Mouse (Mus musculus) heart, embryonic 12.5 days (tissue): Measurements from ENCODE around the gene Msi2. TPM values are rescaled to one million over a fixed set of nuclear protein-coding genes. Genes with fewer than 3 reads are reported as not detected.

ENCODE experiments used
- ATAC-seq: fragments of 200-750 bp; cut with Nextera tagmentation; 2 replicates; pipeline ENCODE4 v1.8.0; 2017; ENCODE audit warnings: moderate TSS enrichment, moderate library complexity; ENCODE audit not compliant: insufficient number of reproducible peaks, low FRiP score
- H3K27ac ChIP-seq: fragments of 300-500 bp; sonication (generic); 2 replicates; pipeline ENCODE4 v1.5.1; 2016; ENCODE audit warnings: mild to moderate bottlenecking, moderate library complexity; ENCODE audit not compliant: poor library complexity, severe bottlenecking
- H3K27me3 ChIP-seq: fragments of 300-500 bp; sonication (generic); replicated peaks from 2 replicates; pipeline ENCODE4 v1.6.1; 2016; ENCODE audit warnings: mild to moderate bottlenecking, moderate library complexity
- H3K36me3 ChIP-seq: fragments of 300-500 bp; sonication (generic); 2 replicates; pipeline ENCODE4 v1.6.1; 2016; ENCODE audit warnings: mild to moderate bottlenecking, moderate library complexity
- H3K4me1 ChIP-seq: fragments of 300-500 bp; sonication (generic); replicated peaks from 2 replicates; pipeline ENCODE4 v1.6.1; 2016; ENCODE audit warnings: mild to moderate bottlenecking
- H3K4me2 ChIP-seq: fragments of 300-500 bp; sonication (generic); 2 replicates; pipeline ENCODE4 v1.6.1; 2016; ENCODE audit warnings: mild to moderate bottlenecking, moderate library complexity
- H3K4me3 ChIP-seq: fragments of 300-500 bp; sonication (generic); 2 replicates; pipeline ENCODE4 v1.5.1; 2016; ENCODE audit warnings: mild to moderate bottlenecking
- H3K9ac ChIP-seq: fragments of 300-500 bp; sonication (generic); 2 replicates; pipeline ENCODE4 v1.6.1; 2016; ENCODE audit warnings: mild to moderate bottlenecking, moderate library complexity
- H3K9me3 ChIP-seq: fragments of 300-500 bp; sonication (generic); replicated peaks from 2 replicates; pipeline ENCODE4 v1.6.1; 2016; ENCODE audit warnings: mild to moderate bottlenecking, moderate library complexity
- WGBS: fragments of 180-500 bp; shearing (Covaris S2); methylation state at CpG from one replicate; pipeline ENCODE4 v1.1.7; 2016; 5-methylcytosine and 5-hydroxymethylcytosine counted together
- polyA plus RNA-seq: library from polyadenylated mRNA; unstranded; fragments of >200 nt; fragmentation: Nextera tagmentation; extraction: Ambion mirVana; gene quantifications from 2 replicates; pipeline ENCODE4 v1.2.1, GENCODE M21; 2016

Msi2 gene
- 18.7 and 20.5 TPM in 2 replicates for polyA plus RNA-seq

DNA sequence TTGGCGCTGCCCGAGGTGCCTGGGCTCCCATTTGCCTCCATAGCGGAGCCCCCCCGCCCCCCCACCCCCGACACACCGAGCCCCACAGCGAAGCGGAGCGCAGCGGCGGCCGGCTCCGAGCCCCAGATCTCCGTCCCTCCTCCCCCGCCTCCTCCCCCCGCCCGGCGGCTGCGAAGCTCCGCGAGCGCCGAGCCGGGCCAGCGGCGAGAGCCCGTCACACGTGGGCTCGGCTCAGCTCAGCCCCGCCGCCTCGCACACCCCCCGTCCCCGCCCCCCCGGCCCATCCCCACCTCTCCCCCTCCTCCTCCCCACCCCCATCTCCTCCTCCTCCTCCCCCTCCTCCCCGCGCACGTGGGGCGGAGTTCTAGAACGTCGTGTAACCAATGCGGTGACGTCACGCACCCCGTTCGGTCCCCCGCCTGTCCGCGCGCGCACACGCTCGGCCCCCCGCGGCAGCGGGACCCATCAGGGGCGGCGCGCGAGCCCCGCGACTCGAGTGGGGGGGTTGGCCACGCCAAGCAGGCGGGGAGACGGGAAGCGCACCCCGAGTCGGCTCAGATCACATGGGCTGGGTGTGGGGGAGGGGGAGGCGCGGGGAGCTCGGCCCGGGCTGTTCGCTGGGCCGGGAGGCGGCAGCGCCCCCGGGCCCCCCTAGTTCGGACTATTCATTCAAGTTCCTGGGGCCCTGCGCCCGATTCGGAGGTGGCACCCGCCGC, at the start of gene Msi2:
Msi2 (minus strand) TSS at position 464 of the 716 bp plus-strand sequence.
- H3K9ac ChIP-seq = peak within 1 kb of the TSS; percentile 100
- peak within 1 kb of the TSS; percentile 100 for H3K4me3 ChIP-seq
- H3K27ac ChIP-seq = peak within 1 kb of the TSS; percentile 98
- ATAC-seq = peak; percentile 83
- peak within 1 kb of the TSS; percentile 91 for H3K4me2 ChIP-seq
- H3K4me1 ChIP-seq = peaks cover 51% of the 10 kb centered on the region
- H3K27me3 ChIP-seq = no peaks in the 10 kb centered on the region
- H3K9me3 ChIP-seq = no peaks in the 10 kb centered on the region
- WGBS = 2% methylated on average over 46 of the region's 84 CpGs
- peaks cover 8% of the 10 kb centered on the region; the same call in 1 of the 2 replicates for H3K36me3 ChIP-seq

DNA sequence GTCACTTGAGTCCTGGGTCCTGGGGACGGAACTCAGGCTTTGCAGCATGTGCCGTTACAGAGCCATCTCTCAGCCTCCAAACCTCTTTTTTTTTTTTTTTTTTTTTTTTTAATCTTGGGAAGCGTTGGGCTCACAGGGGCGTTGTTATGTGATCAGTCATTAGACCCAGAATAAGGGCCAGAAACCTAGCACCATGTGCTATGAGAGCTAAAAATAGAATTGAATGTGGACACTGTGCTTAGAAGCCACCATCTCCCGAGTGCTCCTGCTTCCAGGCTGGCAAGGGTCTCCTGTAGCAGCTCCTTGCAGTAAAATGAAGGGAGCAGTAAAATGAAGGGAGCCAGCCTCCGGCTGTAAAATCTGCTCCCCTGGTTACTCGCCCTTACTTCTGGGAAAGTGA, 47.3 kb upstream of the Msi2 start:
- Histone ChIP-seq H3K9me3 (no peaks in the 10 kb centered on the region), H3K9ac (no peak overlapping the region), H3K27me3 (no peaks in the 10 kb centered on the region), H3K27ac (no peak overlapping the region; the same call in 1 of the 2 replicates), H3K4me3 (no peak overlapping the region), H3K4me2 (peak overlapping the region; percentile 20; the same call in 1 of the 2 replicates), H3K36me3 (no peaks in the 10 kb centered on the region), H3K4me1 (peaks cover 8% of the 10 kb centered on the region)
- ATAC-seq = no peak
- WGBS = 36% methylated on average over 7 of the region's 7 CpGs

DNA sequence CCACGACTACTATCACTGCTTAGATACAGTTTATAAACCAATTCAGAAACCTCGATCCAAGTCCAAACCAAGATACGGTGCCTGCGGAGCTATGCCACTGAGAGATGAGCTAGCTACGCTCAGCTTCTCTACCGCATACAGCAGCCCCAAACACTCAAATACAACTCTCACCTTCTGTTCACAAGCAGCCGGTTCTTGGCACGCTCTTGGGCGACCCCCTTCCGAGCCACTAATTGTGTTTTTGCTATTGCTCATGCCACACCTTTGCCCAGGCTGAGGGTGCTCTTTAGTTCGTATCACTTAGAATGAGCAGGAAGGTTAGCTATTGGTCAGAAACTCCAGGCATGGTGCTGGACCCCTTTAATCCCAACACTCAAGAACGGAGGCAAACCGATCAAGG, 45.1 kb upstream of the Msi2 start:
- no peaks in the 10 kb centered on the region for H3K36me3 ChIP-seq
- no peak overlapping the region for H3K27ac ChIP-seq
- ATAC-seq = no peak
- H3K9ac ChIP-seq = no peak overlapping the region
- no peaks in the 10 kb centered on the region for H3K27me3 ChIP-seq
- no peak overlapping the region for H3K4me3 ChIP-seq
- H3K4me1 ChIP-seq = peaks cover 8% of the 10 kb centered on the region
- WGBS = 87% methylated on average over 13 of the region's 13 CpGs
- no peak overlapping the region for H3K4me2 ChIP-seq
- H3K9me3 ChIP-seq = no peaks in the 10 kb centered on the region

DNA sequence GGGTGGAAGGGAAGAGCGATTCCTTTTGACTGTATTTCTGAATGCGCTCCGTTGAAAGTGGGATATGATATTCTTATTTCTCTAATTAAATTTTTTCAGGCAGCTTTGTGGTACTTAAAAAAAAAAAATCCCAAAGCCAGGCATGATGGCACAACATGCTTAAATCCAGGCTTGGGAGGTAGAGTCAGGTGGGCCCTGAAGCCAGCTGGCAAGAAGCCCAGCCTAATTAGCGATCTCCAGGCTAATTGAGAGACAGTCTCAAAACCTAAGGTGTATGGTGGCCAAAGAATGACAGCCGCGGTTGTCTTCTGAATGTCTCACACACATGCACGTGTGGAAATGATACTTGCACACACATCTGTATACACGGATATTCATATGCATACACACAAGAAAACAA, 41.2 kb upstream of the Msi2 start:
- Histone ChIP-seq H3K27ac (no peak overlapping the region), H3K4me3 (no peak overlapping the region), H3K9ac (no peak overlapping the region), H3K9me3 (0 out of 2 replicates have a peak, but pooled peaks cover 3% of the 10 kb centered on the region), H3K4me2 (no peak overlapping the region), H3K36me3 (no peaks in the 10 kb centered on the region), H3K27me3 (no peaks in the 10 kb centered on the region), H3K4me1 (no peaks in the 10 kb centered on the region)
- 91% methylated on average over 8 of the region's 8 CpGs for WGBS
- no peak for ATAC-seq

DNA sequence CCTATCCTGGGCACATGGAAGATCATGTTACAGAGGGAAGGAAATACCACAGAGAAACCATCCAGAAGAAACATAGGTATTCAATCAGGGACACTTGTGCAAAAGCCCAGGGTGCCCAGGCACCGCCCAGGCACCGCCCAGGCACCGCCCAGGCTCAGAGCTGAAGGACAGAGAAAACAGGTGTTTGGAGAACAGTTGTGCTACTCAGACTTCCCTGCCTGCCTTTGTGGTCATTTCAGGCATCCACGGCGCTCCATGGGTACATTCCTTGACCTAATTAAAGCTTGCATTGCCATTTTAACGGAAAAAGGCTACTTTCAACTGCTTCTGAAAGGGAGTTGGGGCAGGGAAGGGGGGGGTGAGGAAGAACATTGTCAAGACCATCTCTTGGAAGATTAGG, 40.1 kb upstream of the Msi2 start:
- no peak overlapping the region for H3K9ac ChIP-seq
- no peak for ATAC-seq
- no peaks in the 10 kb centered on the region for H3K4me1 ChIP-seq
- no peak overlapping the region for H3K4me2 ChIP-seq
- H3K27ac ChIP-seq = no peak overlapping the region
- no peaks in the 10 kb centered on the region for H3K27me3 ChIP-seq
- H3K36me3 ChIP-seq = no peaks in the 10 kb centered on the region
- H3K4me3 ChIP-seq = no peak overlapping the region
- H3K9me3 ChIP-seq = 0 out of 2 replicates have a peak, but pooled peaks cover 3% of the 10 kb centered on the region
- 59% methylated on average over 6 of the region's 6 CpGs for WGBS

DNA sequence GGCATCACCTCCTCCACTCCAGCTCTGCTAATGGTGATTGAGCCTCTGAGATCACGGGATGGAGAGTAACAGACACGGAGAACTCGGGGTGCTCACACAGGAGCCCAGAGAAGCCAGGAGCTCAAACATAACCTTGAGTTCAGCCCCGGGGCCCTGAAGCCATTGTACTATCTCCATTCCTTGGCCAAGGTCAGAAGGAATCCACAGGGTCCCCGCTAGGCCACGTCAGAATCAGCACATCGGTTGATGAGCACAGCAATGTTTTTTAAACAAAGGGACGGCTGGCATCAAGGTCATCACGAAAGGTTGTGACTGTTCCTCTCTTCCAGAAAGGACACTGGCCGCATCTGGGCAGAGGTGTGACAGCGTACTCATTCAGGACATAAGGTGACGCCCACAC, 27.0 kb upstream of the Msi2 start:
- H3K4me2 ChIP-seq = no peak overlapping the region
- no peak overlapping the region for H3K4me3 ChIP-seq
- no peaks in the 10 kb centered on the region for H3K27me3 ChIP-seq
- ATAC-seq = no peak
- no peak overlapping the region for H3K9ac ChIP-seq
- no peaks in the 10 kb centered on the region for H3K36me3 ChIP-seq
- no peaks in the 10 kb centered on the region for H3K4me1 ChIP-seq
- peaks cover 4% of the 10 kb centered on the region for H3K9me3 ChIP-seq
- WGBS = 77% methylated on average over 12 of the region's 12 CpGs
- H3K27ac ChIP-seq = no peak overlapping the region

DNA sequence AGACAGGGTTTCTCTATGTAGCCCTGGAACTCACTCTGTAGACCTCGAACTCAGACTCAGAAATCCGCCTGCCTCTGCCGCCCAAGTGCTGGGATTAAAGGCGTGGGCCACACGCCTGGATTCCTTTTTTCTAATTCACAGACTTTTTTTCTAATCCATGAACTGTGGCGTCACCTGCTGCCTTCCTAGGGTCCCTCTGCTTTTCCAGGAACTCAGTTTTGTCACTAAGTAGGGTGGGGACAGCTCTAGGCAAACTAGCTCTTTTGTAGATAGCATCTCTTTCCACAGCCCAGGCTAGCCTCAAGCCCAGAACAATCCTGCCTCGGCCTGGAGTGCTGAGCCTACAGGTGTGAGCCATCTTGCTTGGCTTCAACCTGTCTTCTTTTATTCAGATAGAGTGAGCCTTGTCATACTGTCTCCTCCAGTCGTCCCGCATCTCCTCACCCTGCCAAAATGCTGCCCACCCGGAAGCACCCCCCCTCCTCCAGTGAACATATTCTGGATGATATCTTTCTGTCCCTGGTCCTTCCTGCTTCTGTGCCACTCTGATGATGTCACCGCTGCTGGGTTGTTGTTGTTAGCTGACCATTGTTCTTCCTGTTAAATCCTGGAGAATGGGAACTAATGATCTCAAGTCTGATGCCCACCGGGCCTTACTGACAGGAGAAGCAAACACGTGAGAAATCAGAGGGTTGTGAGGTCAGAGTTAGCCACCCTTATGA, 21.4 kb upstream of the Msi2 start:
- Histone ChIP-seq H3K4me3 (no peak overlapping the region), H3K4me1 (no peaks in the 10 kb centered on the region), H3K4me2 (no peak overlapping the region), H3K27ac (no peak overlapping the region), H3K9me3 (peaks cover 4% of the 10 kb centered on the region), H3K9ac (no peak overlapping the region), H3K36me3 (no peaks in the 10 kb centered on the region), H3K27me3 (no peaks in the 10 kb centered on the region)
- ATAC-seq = no peak
- WGBS = 77% methylated on average over 13 of the region's 13 CpGs

DNA sequence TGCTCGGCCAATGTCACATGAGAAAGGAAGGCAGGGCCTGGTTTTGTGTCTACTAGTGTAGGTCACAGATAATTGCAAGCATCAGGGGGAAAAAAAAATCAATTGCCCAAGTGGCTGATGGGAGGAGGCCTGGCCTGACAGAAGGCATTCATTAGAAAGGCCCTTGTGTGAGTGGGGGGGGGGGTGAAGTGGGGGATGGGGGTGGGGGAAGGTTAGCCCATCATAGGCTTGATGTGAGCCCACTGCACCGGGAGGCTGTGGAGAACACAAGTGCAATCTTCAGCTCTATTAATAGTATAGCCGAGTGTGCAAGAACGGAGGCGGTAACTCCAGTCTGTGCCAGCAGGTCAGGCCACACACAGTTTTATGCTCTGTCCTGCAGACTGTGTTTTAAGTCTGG, 11.1 kb upstream of the Msi2 start:
- no peak overlapping the region for H3K4me2 ChIP-seq
- 0 out of 2 replicates have a peak, but pooled peaks have one; percentile 57 for ATAC-seq
- WGBS = 37% methylated on average over 5 of the region's 5 CpGs

DNA sequence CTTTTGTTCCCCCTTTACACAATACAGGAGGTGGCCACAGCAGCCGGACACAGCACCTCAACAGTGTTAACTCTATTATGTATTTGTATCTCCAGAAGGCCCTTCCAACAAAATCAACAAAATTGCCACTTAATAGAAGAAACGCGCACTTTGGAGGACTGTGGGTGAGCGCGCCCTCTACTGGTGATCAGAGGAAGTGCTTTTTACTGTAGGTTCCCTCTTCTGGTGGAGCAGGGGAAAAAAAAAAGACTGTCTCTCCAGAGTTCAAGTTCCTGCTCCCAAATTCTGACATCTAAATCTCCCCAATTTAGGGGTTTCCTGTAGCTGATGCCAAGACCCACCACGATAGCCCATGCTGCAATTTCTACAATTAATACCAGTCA, 10.2 kb upstream of the Msi2 start:
- Histone ChIP-seq H3K4me3 (no peak overlapping the region), H3K36me3 (no peaks in the 10 kb centered on the region), H3K4me2 (no peak overlapping the region), H3K9ac (no peak overlapping the region), H3K27ac (no peak overlapping the region), H3K9me3 (no peaks in the 10 kb centered on the region), H3K4me1 (peaks cover 28% of the 10 kb centered on the region), H3K27me3 (no peaks in the 10 kb centered on the region)
- whole genome bisulfite sequencing = 1% methylated on average over 6 of the region's 6 CpGs
- ATAC-seq = no peak

More for the DNA sequence above, 11.1 kb upstream of the Msi2 start:
- H3K27ac ChIP-seq = peak overlapping the region; percentile 60
- no peak overlapping the region for H3K9ac ChIP-seq
- peaks cover 28% of the 10 kb centered on the region for H3K4me1 ChIP-seq
- no peaks in the 10 kb centered on the region for H3K9me3 ChIP-seq
- no peaks in the 10 kb centered on the region for H3K36me3 ChIP-seq
- no peak overlapping the region for H3K4me3 ChIP-seq
- H3K27me3 ChIP-seq = no peaks in the 10 kb centered on the region

DNA sequence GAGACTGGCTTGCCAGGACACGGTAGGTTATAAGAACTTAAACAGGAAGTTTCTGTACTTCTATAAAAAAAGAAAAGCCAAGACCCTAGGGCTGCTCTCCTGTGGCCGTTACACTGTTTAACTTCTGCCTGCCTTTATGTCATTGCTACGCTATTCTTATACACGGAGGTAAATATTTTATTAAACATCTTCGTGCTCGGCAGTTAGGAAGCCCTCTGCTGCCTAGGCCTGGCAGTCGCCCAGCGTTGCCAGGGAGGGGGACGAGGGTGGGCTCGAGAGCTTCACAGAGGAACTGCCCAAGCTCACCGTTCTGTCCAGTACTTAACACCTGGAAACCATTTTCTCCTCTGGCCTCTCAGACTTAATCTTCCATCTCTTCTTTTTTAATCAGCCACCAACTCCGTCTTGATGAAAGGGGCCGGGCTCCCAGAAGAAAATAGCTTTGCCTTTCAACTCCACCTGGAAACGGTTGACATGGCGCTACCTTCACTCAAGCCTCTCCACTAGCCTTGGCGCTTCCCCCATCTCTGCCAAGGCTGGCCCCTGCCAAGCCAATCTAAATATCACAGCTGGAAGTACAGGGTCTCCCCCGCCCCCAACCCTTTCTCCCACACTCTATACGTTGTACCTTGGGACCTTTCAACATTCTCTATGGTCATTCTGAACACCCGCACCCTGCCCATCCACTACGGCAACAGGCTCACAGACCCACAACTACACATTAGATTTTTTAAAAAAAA, 9.6 kb upstream of the Msi2 start:
- Histone ChIP-seq H3K27ac (no peak overlapping the region), H3K27me3 (no peaks in the 10 kb centered on the region), H3K4me3 (no peak overlapping the region), H3K9me3 (no peaks in the 10 kb centered on the region), H3K9ac (0 out of 2 replicates have a peak overlapping the region, but pooled peaks have one; percentile 24), H3K4me1 (peaks cover 28% of the 10 kb centered on the region), H3K4me2 (no peak overlapping the region), H3K36me3 (no peaks in the 10 kb centered on the region)
- ATAC-seq = no peak
- 60% methylated on average over 20 of the region's 20 CpGs for WGBS

DNA sequence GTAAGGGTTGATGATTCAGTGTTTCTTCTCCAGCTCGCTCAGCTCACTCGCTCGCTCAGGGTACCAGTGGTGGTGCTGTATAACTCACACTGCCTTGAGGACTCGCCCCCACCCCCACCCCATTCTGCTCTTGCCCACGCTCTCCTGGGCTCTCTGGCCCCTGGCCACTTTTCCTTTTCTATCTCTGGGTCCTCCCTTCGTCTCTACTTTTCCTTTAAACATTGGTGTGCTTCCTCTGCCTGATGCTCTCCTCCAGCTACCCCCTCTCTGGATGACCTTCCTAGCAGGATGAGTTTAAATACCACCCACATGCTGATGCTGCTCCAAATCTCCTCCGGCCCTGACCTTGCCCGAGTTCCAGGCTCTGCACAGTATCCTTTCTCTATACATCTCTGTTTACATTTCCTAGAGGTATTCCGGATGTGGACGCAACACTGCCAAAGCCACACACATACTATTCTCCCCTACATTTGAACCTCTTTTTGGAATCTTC, 2.9 kb upstream of the Msi2 start:
- WGBS = 56% methylated on average over 10 of the region's 10 CpGs
- no peaks in the 10 kb centered on the region for H3K9me3 ChIP-seq
- no peak overlapping the region for H3K9ac ChIP-seq
- H3K4me2 ChIP-seq = no peak overlapping the region
- no peaks in the 10 kb centered on the region for H3K36me3 ChIP-seq
- no peak for ATAC-seq
- peak overlapping the region; percentile 11; the same call in 1 of the 2 replicates for H3K27ac ChIP-seq
- H3K4me3 ChIP-seq = no peak overlapping the region
- H3K4me1 ChIP-seq = peaks cover 25% of the 10 kb centered on the region
- H3K27me3 ChIP-seq = no peaks in the 10 kb centered on the region
